Mouse (Mus musculus): ENCODE measurements at regions not wholly inside any gene's neighbourhood (a gene's known extent, or its start where the extent isn't known, plus 50 kb on each side); places are given as distances from the start of the nearest gene placed in this dataset.

DNA sequence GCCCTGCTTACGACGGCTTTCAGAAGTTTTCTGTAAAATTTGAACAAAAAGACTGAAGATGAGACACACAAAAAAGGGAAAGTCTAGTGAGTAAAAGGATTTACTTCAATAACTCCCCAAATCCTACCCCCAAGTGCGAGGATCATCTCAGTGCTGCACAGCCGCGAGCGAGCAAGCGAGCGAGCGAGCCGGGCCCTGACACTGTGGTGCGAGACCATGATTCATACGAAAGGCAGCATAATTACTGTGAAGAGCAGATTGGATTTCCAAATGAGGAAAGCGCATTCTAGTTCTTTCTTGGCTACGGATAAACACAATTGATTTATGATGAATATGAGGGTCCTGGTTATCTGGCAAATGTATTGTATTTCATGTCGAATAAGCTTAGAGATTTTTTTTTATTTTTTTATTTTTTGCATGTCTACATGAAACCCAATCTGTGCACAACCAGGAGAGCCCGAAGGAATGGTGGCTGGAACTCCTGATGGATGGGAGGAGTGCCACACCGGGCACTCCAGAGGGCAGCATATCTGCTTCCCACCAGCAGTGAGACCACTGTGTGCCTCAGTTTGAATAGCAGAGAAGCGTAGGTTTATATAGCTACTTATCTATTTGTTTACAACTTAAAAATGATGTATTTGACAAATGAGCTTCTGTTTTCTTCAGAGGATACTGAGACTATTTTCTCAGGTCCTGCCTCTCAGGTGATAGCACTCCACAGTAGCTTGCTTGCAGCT lies 106.9 kb upstream of the Fam241a start:
- no peak for TF ChIP-seq POLR2A (IDR thresholded peaks at IDR 0.05; ENCODE audit: borderline replicate concordance, low read depth, low read length)
- TF ChIP-seq CTCF (IDR thresholded peaks at IDR 0.05; ENCODE audit: low read depth, low read length): no peak
